Mouse (Mus musculus): Measurements from ENCODE around the gene H2al1d. TPM values are rescaled to one million over a fixed set of nuclear protein-coding genes. Genes with fewer than 3 reads are reported as not detected.

Gene H2al1d
- not detected in 2 replicates for polyA plus RNA-seq (2015; fragmentation: Nextera tagmentation; extraction: Ambion mirVana)

GRCm38 (mm10) chrX:11308524-11308923 lies at the start of gene H2al1d:
Gene H2al1d (plus strand): TSS chrX:11308824.

GRCm38 (mm10) chrX:11298957-11299356 lies 9.7 kb upstream of the H2al1d start, which contains the start of gene H2al1a:
Gene H2al1a (plus strand): TSS chrX:11299257.

GRCm38 (mm10) chrX:11302132-11302531 lies 6.5 kb upstream of the H2al1d start, which contains the start of gene H2al1b:
Gene H2al1b (plus strand): TSS chrX:11302432.

GRCm38 (mm10) chrX:11305355-11305754 lies 3.3 kb upstream of the H2al1d start, which contains the start of gene H2al1c:
Gene H2al1c (plus strand): TSS chrX:11305655.

GRCm38 (mm10) chrX:11311634-11312033 lies 3.0 kb downstream of the H2al1d start, which contains the start of gene H2al1e:
Gene H2al1e (plus strand): TSS chrX:11311934.

GRCm38 (mm10) chrX:11314858-11315257 lies 6.2 kb downstream of the H2al1d start, which contains the start of gene H2al1f:
Gene H2al1f (plus strand): TSS chrX:11315158.

GRCm38 (mm10) chrX:11317956-11318355 lies 9.3 kb downstream of the H2al1d start, which contains the start of gene H2al1g:
Gene H2al1g (plus strand): TSS chrX:11318256.

GRCm38 (mm10) chrX:11321192-11321591 lies 12.6 kb downstream of the H2al1d start, which contains the start of gene H2al1h:
Gene H2al1h (plus strand): TSS chrX:11321492.

GRCm38 (mm10) chrX:11324359-11324758 lies 15.7 kb downstream of the H2al1d start, which contains the start of gene H2al1i:
Gene H2al1i (plus strand): TSS chrX:11324659.

GRCm38 (mm10) chrX:11327522-11327921 lies 18.9 kb downstream of the H2al1d start, which contains the start of gene H2al1j:
Gene H2al1j (plus strand): TSS chrX:11327822.

Other genes starting within 250 kb of the H2al1d start
- not detected in 2 replicates for gene H2al1a, start 9.6 kb upstream of the H2al1d start, polyA plus RNA-seq (2015; fragmentation: Nextera tagmentation; extraction: Ambion mirVana)
- gene H2al1b, start 6.4 kb upstream of the H2al1d start, polyA plus RNA-seq (2015; fragmentation: Nextera tagmentation; extraction: Ambion mirVana), result not detected in 2 replicates
- not detected in 2 replicates for gene H2al1c, start 3.2 kb upstream of the H2al1d start, polyA plus RNA-seq (2015; fragmentation: Nextera tagmentation; extraction: Ambion mirVana)
- gene H2al1e, start 3.1 kb downstream of the H2al1d start, polyA plus RNA-seq (2015; fragmentation: Nextera tagmentation; extraction: Ambion mirVana), result not detected in 2 replicates
- gene H2al1f, start 6.3 kb downstream of the H2al1d start, polyA plus RNA-seq (2015; fragmentation: Nextera tagmentation; extraction: Ambion mirVana), result not detected in 2 replicates
- not detected in 2 replicates for gene H2al1g, start 9.4 kb downstream of the H2al1d start, polyA plus RNA-seq (2015; fragmentation: Nextera tagmentation; extraction: Ambion mirVana)
- gene H2al1h, start 12.7 kb downstream of the H2al1d start, polyA plus RNA-seq (2015; fragmentation: Nextera tagmentation; extraction: Ambion mirVana), result not detected in 2 replicates
- not detected in 2 replicates for gene H2al1i, start 15.8 kb downstream of the H2al1d start, polyA plus RNA-seq (2015; fragmentation: Nextera tagmentation; extraction: Ambion mirVana)
- not detected in 2 replicates for gene H2al1j, start 19.0 kb downstream of the H2al1d start, polyA plus RNA-seq (2015; fragmentation: Nextera tagmentation; extraction: Ambion mirVana)